Mouse (Mus musculus): ENCODE data around the gene Slc38a3.

DNA sequence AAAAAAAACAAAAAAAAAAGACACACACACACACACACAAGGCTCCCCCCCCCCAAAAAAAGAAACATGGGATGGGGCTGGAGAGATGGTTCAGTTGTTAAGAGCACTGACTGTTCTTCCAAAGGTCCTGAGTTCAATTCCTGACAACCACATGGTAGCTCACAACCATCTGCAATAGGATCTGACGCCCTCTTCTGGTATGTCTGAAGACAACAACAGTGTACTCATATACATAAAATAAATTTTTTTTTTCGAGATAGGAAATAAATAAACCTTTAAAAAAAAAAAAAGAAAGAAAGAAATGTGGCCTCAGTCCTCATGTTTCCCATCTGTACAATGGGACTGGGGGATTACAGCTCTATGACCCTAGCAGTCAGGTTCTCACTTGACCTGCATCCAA is 51.9 kb downstream of the Slc38a3 start:
- TF ChIP-seq CTCF (IDR thresholded peaks at IDR 0.05; ENCODE audit: low read depth), result 0 out of 2 replicates have a peak, but pooled peaks have one; percentile 7
- TF ChIP-seq EP300 (IDR thresholded peaks at IDR 0.05; ENCODE audit: low read depth), result no peak

Measured in heart, postnatal 0 days (tissue).